Mouse (Mus musculus) brain, embryonic 14.5 days (tissue): ENCODE measurements around the gene Akap14. TPM values are rescaled to one million over a fixed set of nuclear protein-coding genes. Genes with fewer than 3 reads are reported as not detected.
A peak's percentile ranks its signal among the peaks of the same experiment; 100 is the strongest.
"Not testable (repeated sequence)": the region's sequence is repeated elsewhere in the genome, so short reads cannot be mapped to it uniquely, and the experiment has no call there.

ENCODE experiments used
- DNase-seq: peaks from one replicate; pipeline ENCODE4 v3.0.0-alpha.2; 2011; ENCODE audit warnings: low read depth
- CTCF ChIP-seq: fragments of 200-500 bp; IDR thresholded peaks from 2 replicates; pipeline ENCODE4 v1.5.1; 2012; ENCODE audit warnings: inconsistent platforms, mild to moderate bottlenecking, moderate library complexity, borderline replicate concordance; ENCODE audit not compliant: insufficient read depth, insufficient read length; ENCODE audit errors: extremely low read depth
- POLR2A ChIP-seq: fragments of 200-500 bp; IDR thresholded peaks from 2 replicates; pipeline ENCODE4 v1.6.1; 2012; ENCODE audit warnings: mild to moderate bottlenecking, inconsistent platforms, borderline replicate concordance; ENCODE audit not compliant: poor library complexity, insufficient read depth, insufficient read length, severe bottlenecking; ENCODE audit errors: extremely low read depth
- polyA plus RNA-seq: library from polyadenylated mRNA; depleted of rRNA; stranded (reverse); fragments of >200 nt; gene quantifications from 2 replicates; pipeline ENCODE4 v1.2.3, GENCODE M21; 2012; rRNA removed

Gene Akap14
- 0.14 and 0.46 TPM in 2 replicates for polyA plus RNA-seq

DNA sequence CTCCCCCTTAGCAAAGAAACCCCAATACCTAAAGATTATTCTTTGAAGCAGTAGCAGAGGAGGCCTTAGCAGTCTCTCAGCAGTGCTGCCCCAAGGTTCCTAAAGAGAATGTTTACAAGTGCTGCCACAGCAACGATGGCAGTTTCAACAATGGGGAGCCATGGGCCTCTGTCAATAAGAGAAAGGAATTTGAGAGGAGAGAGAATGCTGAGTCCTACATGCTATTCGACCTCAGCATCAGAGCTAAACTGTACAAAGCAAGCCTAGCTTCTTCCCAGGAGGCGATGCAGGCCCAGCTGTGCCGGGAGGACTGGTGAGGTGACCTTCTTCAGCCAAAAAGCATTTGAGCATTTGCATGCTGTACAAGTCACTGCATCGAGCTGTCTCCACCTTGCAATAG lies at the start of gene Akap14:
Gene Akap14 (minus strand): TSS at position 101 of the 400 bp plus-strand sequence.
- TF ChIP-seq CTCF = no peak
- no peak for TF ChIP-seq POLR2A
- peak; percentile 3 for DNase-seq

DNA sequence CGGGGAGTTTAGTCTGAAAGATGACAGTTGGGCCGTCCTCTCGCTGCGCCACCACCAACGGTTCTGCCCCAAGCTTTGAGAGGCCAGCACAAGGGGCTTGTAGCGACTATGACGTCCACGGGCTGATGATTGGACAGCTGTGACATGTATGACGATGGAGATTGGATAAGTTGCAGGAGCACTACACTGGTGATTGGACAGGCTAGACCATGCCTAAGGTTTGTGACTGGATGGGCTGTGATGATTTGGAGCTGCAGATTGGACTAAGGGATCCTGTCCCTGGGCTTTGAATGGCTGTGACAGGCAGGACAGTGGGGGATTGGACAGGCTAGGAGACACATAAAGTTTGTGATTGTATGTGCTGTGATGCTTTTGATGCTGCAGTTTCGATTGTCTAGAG lies 42.3 kb upstream of the Akap14 start, which contains the start of gene Gm9:
Gene Gm9 (minus strand): TSS at position 101 of the 400 bp plus-strand sequence.
- no peak for DNase-seq
- no peak for TF ChIP-seq POLR2A
- no peak for TF ChIP-seq CTCF

GRCm38 (mm10) chrX:37198676-37199075 lies 30.0 kb upstream of the Akap14 start:
- no peak for DNase-seq
- no peak for TF ChIP-seq CTCF
- no peak for TF ChIP-seq POLR2A

DNA sequence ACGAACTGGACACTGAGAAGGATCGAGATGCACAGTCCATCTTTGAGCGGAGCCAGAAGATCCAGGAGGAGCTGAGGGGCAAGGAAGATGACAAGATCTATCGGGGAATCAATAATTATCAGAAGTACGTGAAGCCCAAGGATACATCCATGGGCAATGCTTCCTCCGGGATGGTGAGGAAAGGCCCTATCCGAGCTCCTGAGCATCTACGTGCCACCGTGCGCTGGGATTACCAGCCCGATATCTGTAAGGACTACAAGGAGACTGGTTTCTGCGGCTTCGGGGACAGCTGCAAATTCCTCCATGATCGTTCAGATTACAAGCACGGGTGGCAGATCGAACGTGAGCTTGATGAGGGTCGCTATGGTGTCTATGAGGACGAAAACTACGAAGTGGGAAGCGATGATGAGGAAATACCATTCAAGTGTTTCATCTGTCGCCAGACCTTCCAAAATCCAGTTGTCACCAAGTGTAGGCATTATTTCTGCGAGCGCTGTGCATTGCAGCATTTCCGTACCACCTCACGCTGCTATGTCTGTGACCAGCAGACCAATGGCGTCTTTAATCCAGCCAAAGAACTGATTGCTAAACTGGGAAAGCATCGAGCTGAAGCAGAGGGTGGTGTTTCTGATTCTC lies 23.2 kb upstream of the Akap14 start:
- peak; percentile 48 for DNase-seq
- no peak for TF ChIP-seq POLR2A
- no peak for TF ChIP-seq CTCF

- DNase-seq = peak; percentile 93
Observed at GRCm38 (mm10) chrX:37191105-37191743, 22.6 kb upstream of the Akap14 start, which contains the start of the genes Ndufa1 and Rnf113a1. TSS of gene Ndufa1 (minus strand) at chrX:37191163. TSS of gene Rnf113a1 (plus strand) at chrX:37191245.

GRCm38 (mm10) chrX:37190755-37191104 lies 22.1 kb upstream of the Akap14 start:
- TF ChIP-seq POLR2A = no peak
- no peak for TF ChIP-seq CTCF
- no peak for DNase-seq

More at GRCm38 (mm10) chrX:37191105-37191743, 22.6 kb upstream of the Akap14 start, which contains the start of the genes Ndufa1 and Rnf113a1:
- TF ChIP-seq CTCF (no peak), POLR2A (0 out of 2 replicates have a peak, but pooled peaks have one; percentile 4)

DNA sequence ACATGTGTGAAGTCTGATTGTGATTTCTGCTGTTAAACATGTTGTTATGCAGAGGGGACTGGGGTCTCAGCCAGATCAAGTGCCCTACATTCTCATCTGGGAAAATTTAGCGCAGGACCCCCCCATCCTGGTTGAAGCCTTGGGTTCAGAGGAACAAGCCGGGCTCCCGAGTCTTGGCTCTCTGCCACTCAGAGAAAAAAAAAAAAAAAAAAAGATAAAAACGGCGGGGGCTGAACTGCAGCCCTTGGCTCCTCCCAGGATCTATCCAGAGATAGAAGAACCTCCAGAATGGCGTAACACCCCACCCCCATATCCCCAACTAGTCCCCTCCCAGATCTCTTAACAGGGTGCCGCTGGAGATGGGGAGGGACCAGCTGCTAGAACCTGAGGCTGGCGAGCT lies 15.8 kb upstream of the Akap14 start:
- DNase-seq = not testable (repeated sequence)

- DNase-seq = peak; percentile 60
Observed at GRCm38 (mm10) chrX:37167085-37167484, 1.6 kb downstream of the Akap14 start.

DNA sequence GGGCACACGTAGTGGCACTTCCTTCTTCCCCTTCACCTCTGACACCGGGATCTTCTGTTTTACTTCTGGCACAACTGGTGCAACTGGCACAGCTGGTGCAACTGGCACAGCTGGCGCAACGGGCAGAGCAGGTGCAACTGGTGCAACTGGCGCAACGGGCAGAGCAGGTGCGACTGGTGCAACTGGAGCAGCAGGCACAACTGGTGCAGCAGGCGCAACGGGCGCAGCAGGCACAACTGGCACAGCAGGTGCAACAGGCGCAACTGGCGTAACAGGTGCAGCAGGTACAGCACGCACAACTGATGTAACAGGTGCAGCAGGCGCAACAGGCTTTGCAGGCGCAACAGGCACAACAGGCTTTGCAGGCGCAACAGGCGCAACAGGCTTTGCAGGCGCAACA lies 5.5 kb downstream of the Akap14 start:
- TF ChIP-seq POLR2A (no peak), CTCF (no peak)
- DNase-seq = peak; percentile 0

More at GRCm38 (mm10) chrX:37167085-37167484, 1.6 kb downstream of the Akap14 start:
- TF ChIP-seq POLR2A (no peak), CTCF (peak; percentile 63; the same call in 1 of the 2 replicates)

DNA sequence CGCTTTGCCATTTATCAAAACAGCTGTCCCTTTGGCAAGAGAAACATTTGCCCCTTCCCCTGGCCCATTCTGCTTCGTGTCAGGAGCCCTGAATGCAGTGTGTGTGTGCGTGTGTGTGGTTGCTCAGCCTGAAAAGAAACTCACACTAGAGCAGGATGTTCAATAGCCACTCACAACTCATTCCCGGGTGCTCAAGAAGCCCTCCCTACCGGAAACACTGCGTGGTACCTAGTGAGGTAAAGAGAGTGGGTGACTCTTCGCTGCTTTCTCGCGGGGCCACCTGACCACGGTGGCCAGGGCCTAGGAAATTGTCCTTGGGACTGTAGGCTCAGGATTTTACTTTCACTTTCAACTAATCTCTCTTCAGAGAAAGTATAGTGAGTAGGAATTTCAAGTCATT lies 7.5 kb downstream of the Akap14 start:
- DNase-seq = no peak
- no peak for TF ChIP-seq CTCF
- no peak for TF ChIP-seq POLR2A

DNA sequence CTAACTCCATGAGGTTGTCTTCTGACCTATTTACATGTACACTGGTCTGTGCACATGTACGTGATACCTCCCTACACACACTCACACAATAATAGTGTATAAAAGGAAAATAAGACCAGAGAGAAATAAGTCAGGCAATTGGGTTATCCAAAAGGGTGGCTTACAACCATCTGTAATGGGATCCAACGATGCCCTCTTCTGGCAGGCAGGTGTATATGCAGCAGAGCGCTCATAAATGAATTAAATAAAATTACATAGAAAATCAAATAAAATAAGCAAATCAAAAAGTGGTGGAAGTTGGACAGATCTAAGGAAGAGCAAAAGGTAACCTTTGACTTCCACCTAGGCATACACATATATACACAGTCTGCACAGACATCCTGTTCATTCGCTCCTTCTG lies 10.8 kb downstream of the Akap14 start:
- TF ChIP-seq CTCF (peak; percentile 48; the same call in 1 of the 2 replicates), POLR2A (no peak)
- DNase-seq = peak; percentile 5

- DNase-seq = peak; percentile 29
- TF ChIP-seq CTCF (peak; percentile 33; the same call in 1 of the 2 replicates), POLR2A (no peak)
Observed at GRCm38 (mm10) chrX:37144954-37145353, 23.7 kb downstream of the Akap14 start.

DNA sequence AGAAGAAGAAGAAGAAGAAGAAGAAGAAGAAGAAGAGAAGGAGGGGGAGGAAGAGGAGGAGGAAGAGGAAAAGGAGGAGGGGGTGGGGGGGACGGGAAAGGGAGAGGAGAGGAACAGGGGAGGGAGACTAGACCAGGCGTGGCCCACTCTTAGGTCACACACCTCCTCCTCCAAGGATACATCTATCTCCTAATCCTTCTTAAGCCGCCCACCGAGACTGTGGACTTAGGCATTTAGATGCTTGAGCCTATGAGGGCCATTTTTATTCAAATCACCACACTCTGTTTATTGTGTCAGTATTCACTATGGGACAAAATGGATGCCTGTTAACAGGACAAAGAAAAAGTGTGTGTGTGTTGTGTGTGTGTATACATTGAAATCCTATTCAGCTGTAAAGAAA lies 24.1 kb downstream of the Akap14 start:
- not testable (repeated sequence) for DNase-seq
